Mouse (Mus musculus) bone marrow macrophage, adult 2 months (primary cell): ENCODE measurements around the gene Tmeff2. TPM values are rescaled to one million over a fixed set of nuclear protein-coding genes. Genes with fewer than 3 reads are reported as not detected.

ENCODE experiments used
- H3K27ac ChIP-seq: 2 replicates; pipeline ENCODE4 v1.5.1; 2012; ENCODE audit warnings: low read depth, low read length; ENCODE audit not compliant: insufficient read depth
- H3K4me1 ChIP-seq: 2 replicates; pipeline ENCODE4 v1.6.1; 2012; ENCODE audit warnings: low read length; ENCODE audit not compliant: control insufficient read depth, insufficient read depth
- H3K4me3 ChIP-seq: 2 replicates; pipeline ENCODE4 v1.5.1; 2012; ENCODE audit warnings: mild to moderate bottlenecking, low read length, moderate library complexity; ENCODE audit not compliant: insufficient read depth
- CTCF ChIP-seq: IDR thresholded peaks from 2 replicates; pipeline ENCODE4 v1.5.1; 2012; ENCODE audit warnings: low read depth, mild to moderate bottlenecking, low read length, moderate library complexity
- POLR2A ChIP-seq: IDR thresholded peaks from 2 replicates; pipeline ENCODE4 v1.6.1; 2012; ENCODE audit warnings: mild to moderate bottlenecking, low read depth, low read length, borderline replicate concordance
- polyA plus RNA-seq: library from polyadenylated mRNA; stranded (reverse); fragments of >200 nt; gene quantifications from 2 replicates; pipeline ENCODE4 v1.2.4, GENCODE M21; 2012; ENCODE audit not compliant: missing spikeins, insufficient read depth, insufficient read length

Gene Tmeff2
- polyA plus RNA-seq, 1 experiment: not detected

DNA sequence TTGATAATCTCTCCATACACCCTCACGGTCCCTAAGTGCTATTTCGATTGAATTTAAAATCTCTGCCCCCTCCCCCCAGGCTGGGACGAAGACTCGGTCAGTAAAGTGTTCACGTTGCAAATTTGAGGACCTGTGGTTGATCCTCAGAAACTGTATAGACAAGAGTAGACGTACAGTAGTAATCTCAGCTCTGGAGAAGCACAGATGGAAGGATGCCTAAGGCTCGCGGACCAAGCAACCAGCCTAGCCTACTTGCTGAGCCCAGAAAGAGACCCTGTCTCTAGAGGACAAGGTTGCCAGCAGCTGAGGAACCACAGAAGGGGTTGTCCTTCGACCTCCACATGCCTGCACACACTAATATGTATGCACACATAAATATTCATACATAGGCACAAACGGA, 239.2 kb downstream of the Tmeff2 start:
- TF ChIP-seq CTCF: no peak
- no peak for TF ChIP-seq POLR2A
- Histone ChIP-seq H3K4me1 (no peaks in the 10 kb centered on the region), H3K4me3 (no peak overlapping the region), H3K27ac (no peak overlapping the region)

DNA sequence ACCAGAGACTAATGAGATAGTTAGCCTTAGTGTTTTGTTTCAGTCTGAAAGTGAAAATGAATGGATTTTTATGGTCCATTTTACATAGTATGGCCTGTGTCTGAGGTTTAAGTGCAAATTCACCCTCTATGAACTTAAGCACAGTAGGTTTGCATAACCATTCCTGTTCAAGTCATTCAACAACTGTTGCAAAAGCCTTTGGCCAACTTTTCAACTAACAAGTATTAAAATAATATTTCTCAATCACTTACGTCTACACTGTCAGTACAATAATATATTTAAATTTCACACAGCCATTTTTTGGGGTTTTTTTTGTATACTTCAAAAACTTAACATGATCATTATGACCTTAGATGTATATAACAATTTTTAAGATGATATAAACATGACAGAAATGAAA, 240.9 kb downstream of the Tmeff2 start:
- no peaks in the 10 kb centered on the region for H3K4me1 ChIP-seq
- no peak overlapping the region for H3K27ac ChIP-seq
- no peak overlapping the region for H3K4me3 ChIP-seq

DNA sequence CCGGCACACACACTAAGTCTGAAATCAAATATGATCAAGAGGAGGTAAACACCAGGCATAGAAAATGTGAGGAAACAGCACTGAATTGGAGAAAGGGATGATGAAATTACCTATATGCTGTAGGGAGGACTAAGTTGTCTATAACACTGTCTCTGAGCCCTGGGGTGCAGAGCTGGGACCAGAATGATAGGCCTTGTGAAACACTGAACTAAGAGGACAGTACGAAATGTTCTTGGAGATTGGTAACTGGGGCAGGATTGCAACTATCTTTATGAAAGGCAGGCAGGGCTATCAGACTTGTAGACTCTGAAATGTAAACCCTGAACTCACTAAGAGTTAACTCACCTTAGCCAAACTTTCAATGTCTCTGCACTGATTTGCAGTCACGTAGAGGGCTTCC, 242.3 kb downstream of the Tmeff2 start:
- Histone ChIP-seq H3K4me1 (no peaks in the 10 kb centered on the region), H3K4me3 (no peak overlapping the region), H3K27ac (no peak overlapping the region)
- no peak for TF ChIP-seq CTCF
- no peak for TF ChIP-seq POLR2A

More for the DNA sequence above, 240.9 kb downstream of the Tmeff2 start:
- TF ChIP-seq CTCF (no peak), POLR2A (no peak)

DNA sequence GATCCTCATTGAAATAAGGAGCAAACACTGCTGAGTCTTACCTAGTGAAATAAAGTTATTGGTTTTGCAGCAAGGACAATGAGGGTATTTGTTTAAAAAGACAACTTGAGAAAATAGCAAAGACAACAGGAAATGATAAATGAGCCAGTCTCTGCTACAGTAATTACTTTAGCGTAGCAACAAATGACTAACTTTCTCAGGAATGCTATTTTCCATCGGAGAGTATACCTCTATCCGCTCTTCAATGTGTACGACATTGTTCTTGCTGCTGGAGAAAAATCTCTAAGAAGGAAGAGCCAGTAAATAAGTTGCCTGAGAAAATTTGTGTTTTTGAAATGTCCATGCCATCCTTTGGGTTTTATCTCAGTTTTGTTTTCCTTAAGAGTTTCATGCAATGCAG, 245.2 kb downstream of the Tmeff2 start:
- Histone ChIP-seq H3K4me3 (no peak overlapping the region), H3K27ac (no peak overlapping the region), H3K4me1 (no peaks in the 10 kb centered on the region)
- no peak for TF ChIP-seq CTCF
- no peak for TF ChIP-seq POLR2A

DNA sequence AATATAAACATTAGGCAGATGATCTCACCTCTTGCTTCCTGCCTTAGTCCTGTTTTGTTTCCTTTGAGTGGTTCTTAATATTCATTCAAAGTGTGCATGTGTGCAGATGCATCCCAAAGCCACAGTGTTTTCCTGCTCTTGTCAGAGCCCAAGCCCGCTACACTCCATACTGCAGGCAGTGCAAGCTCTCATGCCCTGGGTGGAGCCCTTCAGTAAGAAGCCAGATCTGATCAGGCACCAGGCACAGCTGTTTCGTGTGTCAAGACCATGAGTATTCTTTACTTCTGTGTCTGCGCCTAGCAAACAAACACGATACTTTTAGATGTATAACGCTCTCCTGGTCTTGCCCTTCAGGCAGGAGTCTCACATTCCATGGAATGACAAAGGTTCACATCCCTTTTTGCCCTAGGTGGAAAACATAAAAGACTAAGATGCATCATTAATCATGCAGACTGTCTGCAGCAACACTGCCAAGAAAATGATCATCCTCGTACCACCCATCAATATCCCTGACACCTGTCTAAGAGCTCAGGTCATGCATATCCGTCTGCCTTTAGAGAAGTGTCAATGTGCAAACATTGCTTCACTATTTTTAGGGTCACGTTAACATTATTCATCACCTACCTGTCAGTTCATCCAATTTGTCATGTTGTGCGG, 248.2 kb downstream of the Tmeff2 start:
- H3K4me3 ChIP-seq: no peak overlapping the region
- TF ChIP-seq CTCF: no peak
- no peak for TF ChIP-seq POLR2A
- no peak overlapping the region for H3K27ac ChIP-seq
- H3K4me1 ChIP-seq: no peaks in the 10 kb centered on the region

DNA sequence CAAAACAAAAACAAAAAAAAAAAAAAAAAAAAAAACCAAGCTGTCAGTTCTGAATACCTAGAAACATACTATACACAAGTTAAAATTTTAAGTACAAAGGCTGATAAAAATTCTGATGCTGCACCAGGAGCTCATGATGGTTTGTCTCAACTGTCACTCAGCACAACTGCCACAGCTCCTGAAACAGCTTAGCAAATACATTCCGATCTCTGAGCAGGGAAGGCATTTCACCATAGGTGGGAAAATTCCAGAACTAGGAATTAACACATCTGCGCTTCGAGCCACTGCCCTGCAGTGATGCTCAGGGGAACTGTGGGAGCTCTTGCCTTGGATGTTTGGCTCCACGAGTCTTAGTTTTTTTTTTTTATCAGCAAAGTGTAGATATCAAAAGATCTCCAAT, 249.0 kb downstream of the Tmeff2 start:
- no peak for TF ChIP-seq POLR2A
- no peak for TF ChIP-seq CTCF
- H3K27ac ChIP-seq: no peak overlapping the region
- H3K4me3 ChIP-seq: no peak overlapping the region
- no peaks in the 10 kb centered on the region for H3K4me1 ChIP-seq

DNA sequence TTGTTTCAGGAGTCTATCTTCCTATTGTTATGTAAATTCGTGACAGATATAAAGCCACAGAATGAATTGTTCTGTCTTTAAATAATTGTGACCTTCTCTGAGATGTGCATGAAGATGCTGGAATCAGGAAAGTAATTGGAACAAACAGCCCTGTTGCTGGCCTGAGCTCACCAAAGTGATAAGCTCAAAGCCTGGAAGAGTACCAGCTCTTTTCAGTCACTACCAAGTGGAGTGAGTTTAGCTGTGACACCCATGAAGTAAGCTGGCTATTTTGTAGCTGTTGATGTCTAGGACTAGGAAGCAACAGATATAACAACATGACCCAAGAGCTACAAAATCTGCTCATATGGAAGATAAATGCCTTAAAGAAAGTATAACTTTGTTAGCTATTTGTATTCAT, 249.4 kb downstream of the Tmeff2 start:
- TF ChIP-seq CTCF (no peak), POLR2A (no peak)

DNA sequence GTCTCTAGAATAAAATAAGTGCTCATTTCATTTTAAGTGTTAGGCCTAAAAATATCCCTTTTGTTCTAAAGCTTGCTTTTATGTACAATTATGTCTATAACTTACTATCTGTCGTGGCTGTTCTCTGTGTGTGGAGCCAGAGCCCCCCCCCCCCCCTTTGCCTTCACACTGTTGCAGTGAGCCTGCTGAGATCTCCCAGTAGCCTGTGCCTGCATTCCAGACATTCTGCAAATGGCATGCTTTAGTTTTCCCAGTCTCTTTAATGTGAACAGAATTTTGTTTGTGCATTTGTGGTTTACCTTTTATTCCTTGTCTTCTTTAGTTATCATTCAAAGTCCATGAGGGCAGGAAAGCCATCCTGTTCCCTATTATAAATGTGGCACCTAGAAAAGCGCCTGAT, 251.6 kb downstream of the Tmeff2 start:
- H3K4me1 ChIP-seq: no peaks in the 10 kb centered on the region
- TF ChIP-seq POLR2A: no peak
- no peak for TF ChIP-seq CTCF
- no peak overlapping the region for H3K27ac ChIP-seq
- H3K4me3 ChIP-seq: no peak overlapping the region

More for the DNA sequence above, 249.4 kb downstream of the Tmeff2 start:
- H3K4me3 ChIP-seq: no peak overlapping the region
- H3K4me1 ChIP-seq: no peaks in the 10 kb centered on the region
- H3K27ac ChIP-seq: no peak overlapping the region

DNA sequence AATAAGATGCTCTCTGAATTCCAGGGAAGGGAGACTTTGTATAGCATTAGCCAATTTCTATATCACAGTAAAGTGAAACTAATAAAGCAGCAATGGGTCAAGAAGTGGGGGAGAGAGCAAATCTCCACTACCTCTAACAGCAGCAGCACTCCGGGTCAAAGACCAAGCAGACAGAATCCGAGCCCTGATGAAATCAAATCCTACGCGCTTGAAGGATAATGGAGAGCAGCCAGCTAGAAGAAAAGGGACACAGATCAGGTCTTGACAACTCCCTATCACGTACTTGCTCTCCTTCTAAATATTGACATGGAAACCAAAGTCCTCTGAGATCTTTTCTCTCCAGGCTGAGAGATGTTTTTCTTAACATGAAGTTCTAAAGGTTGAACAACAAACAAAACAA, 252.4 kb downstream of the Tmeff2 start:
- Histone ChIP-seq H3K27ac (no peak overlapping the region), H3K4me1 (no peaks in the 10 kb centered on the region), H3K4me3 (no peak overlapping the region)
- TF ChIP-seq POLR2A (no peak), CTCF (no peak)

DNA sequence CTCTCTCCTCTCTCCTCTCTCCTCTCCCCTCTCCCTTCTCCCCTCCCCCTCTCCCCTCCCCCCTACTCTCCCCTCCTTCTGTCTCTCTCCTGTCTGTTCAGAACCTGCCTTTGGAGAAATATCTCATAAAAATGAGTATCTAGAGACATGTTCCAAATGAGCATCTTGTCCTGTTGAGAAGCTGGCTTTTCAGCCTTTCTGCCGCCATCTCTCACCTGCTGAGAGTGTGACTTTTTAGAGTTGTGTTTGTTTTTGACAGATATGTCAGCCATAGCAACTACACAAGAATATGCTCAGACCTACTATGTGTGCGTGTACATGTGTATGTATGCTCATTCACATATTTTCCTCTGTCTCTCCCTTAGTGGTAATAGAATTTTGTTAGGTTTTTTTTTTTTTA, 283.8 kb downstream of the Tmeff2 start:
- Histone ChIP-seq H3K4me1 (no peaks in the 10 kb centered on the region), H3K4me3 (no peak overlapping the region), H3K27ac (no peak overlapping the region)
- TF ChIP-seq CTCF: no peak
- no peak for TF ChIP-seq POLR2A
